Mouse (Mus musculus): ENCODE measurements around the gene Zfp335. TPM values are rescaled to one million over a fixed set of nuclear protein-coding genes. Genes with fewer than 3 reads are reported as not detected.

Gene Zfp335
- polyA plus RNA-seq, 1 experiment from 2014 or later: 17.4 TPM

Other genes starting within 250 kb of the Zfp335 start
- not detected in 2 replicates for gene Wfdc11, start 237.7 kb downstream of the Zfp335 start, polyA plus RNA-seq (2016; fragmentation: Nextera tagmentation; extraction: Ambion mirVana)
- gene Wfdc13, start 226.7 kb downstream of the Zfp335 start, polyA plus RNA-seq (2016; fragmentation: Nextera tagmentation; extraction: Ambion mirVana): 0.45 TPM in 1 of 2 replicates, not detected in the other
- not detected in 2 replicates for gene Spint4, start 213.3 kb downstream of the Zfp335 start, polyA plus RNA-seq (2016; fragmentation: Nextera tagmentation; extraction: Ambion mirVana)
- gene Spint5, start 196.5 kb downstream of the Zfp335 start, polyA plus RNA-seq (2016; fragmentation: Nextera tagmentation; extraction: Ambion mirVana): not detected in 2 replicates
- 0.72 and 1.3 TPM in 2 replicates for gene Wfdc3, start 165.8 kb downstream of the Zfp335 start, polyA plus RNA-seq (2016; fragmentation: Nextera tagmentation; extraction: Ambion mirVana)
- 92.5 and 97.1 TPM in 2 replicates for gene Dnttip1, start 165.8 kb downstream of the Zfp335 start, polyA plus RNA-seq (2016; fragmentation: Nextera tagmentation; extraction: Ambion mirVana)
- 472 and 488 TPM in 2 replicates for gene Ube2c, start 141.9 kb downstream of the Zfp335 start, polyA plus RNA-seq (2016; fragmentation: Nextera tagmentation; extraction: Ambion mirVana)
- gene Tnnc2, start 131.8 kb downstream of the Zfp335 start, polyA plus RNA-seq (2016; fragmentation: Nextera tagmentation; extraction: Ambion mirVana): 31.7 and 40.6 TPM in 2 replicates
- 18.3 and 19.6 TPM in 2 replicates for gene Snx21, start 125.9 kb downstream of the Zfp335 start, polyA plus RNA-seq (2016; fragmentation: Nextera tagmentation; extraction: Ambion mirVana)
- gene Acot8, start 106.9 kb downstream of the Zfp335 start, polyA plus RNA-seq (2016; fragmentation: Nextera tagmentation; extraction: Ambion mirVana): 16.8 and 16.9 TPM in 2 replicates
- 9.0 and 9.5 TPM in 2 replicates for gene Zswim3, start 106.7 kb downstream of the Zfp335 start, polyA plus RNA-seq (2016; fragmentation: Nextera tagmentation; extraction: Ambion mirVana)
- gene Zswim1, start 89.1 kb downstream of the Zfp335 start, polyA plus RNA-seq (2016; fragmentation: Nextera tagmentation; extraction: Ambion mirVana): 17.9 and 20.8 TPM in 2 replicates
- 0.22 TPM in 1 of 2 replicates, not detected in the other for gene Spata25, start 83.2 kb downstream of the Zfp335 start, polyA plus RNA-seq (2016; fragmentation: Nextera tagmentation; extraction: Ambion mirVana)
- 120 and 124 TPM in 2 replicates for gene Ctsa, start 78.9 kb downstream of the Zfp335 start, polyA plus RNA-seq (2016; fragmentation: Nextera tagmentation; extraction: Ambion mirVana)
- gene Neurl2, start 78.3 kb downstream of the Zfp335 start, polyA plus RNA-seq (2016; fragmentation: Nextera tagmentation; extraction: Ambion mirVana): 6.7 and 7.4 TPM in 2 replicates
- gene Pltp, start 54.0 kb downstream of the Zfp335 start, polyA plus RNA-seq (2016; fragmentation: Nextera tagmentation; extraction: Ambion mirVana): 57.8 and 59.4 TPM in 2 replicates
- gene Pcif1, start 32.5 kb downstream of the Zfp335 start, polyA plus RNA-seq (2016; fragmentation: Nextera tagmentation; extraction: Ambion mirVana): 83.0 and 89.9 TPM in 2 replicates
- gene Mmp9, start 29.0 kb upstream of the Zfp335 start, polyA plus RNA-seq (2016; fragmentation: Nextera tagmentation; extraction: Ambion mirVana): 4.5 and 4.6 TPM in 2 replicates
- 1.9 and 2.0 TPM in 2 replicates for gene Slc12a5, start 49.0 kb upstream of the Zfp335 start, polyA plus RNA-seq (2016; fragmentation: Nextera tagmentation; extraction: Ambion mirVana)
- gene Ncoa5, start 123.1 kb upstream of the Zfp335 start, polyA plus RNA-seq (2016; fragmentation: Nextera tagmentation; extraction: Ambion mirVana): 112 and 119 TPM in 2 replicates
- 5.2 and 6.5 TPM in 2 replicates for gene Cd40, start 143.9 kb upstream of the Zfp335 start, polyA plus RNA-seq (2016; fragmentation: Nextera tagmentation; extraction: Ambion mirVana)
- not detected in 2 replicates for gene 1700025C18Rik, start 179.0 kb upstream of the Zfp335 start, polyA plus RNA-seq (2016; fragmentation: Nextera tagmentation; extraction: Ambion mirVana)

Measured in embryonic facial prominence, embryonic 12.5 days (tissue).